Mouse (Mus musculus): Measurements from ENCODE around the gene Sh3pxd2a. TPM values are rescaled to one million over a fixed set of nuclear protein-coding genes. Genes with fewer than 3 reads are reported as not detected.

The Sh3pxd2a gene
- polyA plus RNA-seq, 1 experiment from 2014 or later = 8.8 TPM

GRCm38 (mm10) chr19:47338396-47339164 is 125.6 kb downstream of the Sh3pxd2a start:
- H3K4me2 ChIP-seq (ENCODE audit: low read length) = peak overlapping the region; percentile 48
- H3K9ac ChIP-seq (ENCODE audit: low read length) = no peak overlapping the region
- H3K4me3 ChIP-seq (ENCODE audit: low read depth, low read length) = 0 out of 2 replicates have a peak overlapping the region, but pooled peaks have one; percentile 4
- DNase-seq (ENCODE audit: low spot score) (no peak), ATAC-seq (replicated peaks; ENCODE audit: low FRiP score, low TSS enrichment, low read depth) (no peak)
- no peak overlapping the region for H3K27ac ChIP-seq (ENCODE audit: low read depth)
- H3K36me3 ChIP-seq (ENCODE audit: control insufficient read depth, insufficient read depth, low read length) = no peaks in the 10 kb centered on the region
- no peaks in the 10 kb centered on the region for H3K9me3 ChIP-seq (ENCODE audit: control insufficient read depth, low read length)
- peaks cover 32% of the 10 kb centered on the region for H3K4me1 ChIP-seq (replicated peaks; ENCODE audit: control insufficient read depth, insufficient read depth, low read length)
- 42% methylated on average over 24 of the region's 24 CpGs for WGBS
- peaks cover 5% of the 10 kb centered on the region; the same call in 1 of the 2 replicates for H3K27me3 ChIP-seq (replicated peaks; ENCODE audit: control insufficient read depth, insufficient read depth, low read length)

- no peaks in the 10 kb centered on the region for H3K9me3 ChIP-seq (ENCODE audit: control insufficient read depth, low read length)
- 0 out of 2 replicates have a peak, but pooled peaks cover under 1% of the 10 kb centered on the region for H3K27me3 ChIP-seq (replicated peaks; ENCODE audit: control insufficient read depth, insufficient read depth, low read length)
- H3K4me2 ChIP-seq (ENCODE audit: low read length) = peak overlapping the region; percentile 41
- no peaks in the 10 kb centered on the region for H3K36me3 ChIP-seq (ENCODE audit: control insufficient read depth, insufficient read depth, low read length)
- 28% methylated on average over 12 of the region's 12 CpGs for WGBS
- peaks cover 32% of the 10 kb centered on the region for H3K4me1 ChIP-seq (replicated peaks; ENCODE audit: control insufficient read depth, insufficient read depth, low read length)
- ATAC-seq (replicated peaks; ENCODE audit: low FRiP score, low TSS enrichment, low read depth) (peak; percentile 62), DNase-seq (ENCODE audit: low spot score) (peak; percentile 98)
- H3K9ac ChIP-seq (ENCODE audit: low read length) = 0 out of 2 replicates have a peak overlapping the region, but pooled peaks have one; percentile 13
- H3K27ac ChIP-seq (ENCODE audit: low read depth) = no peak overlapping the region
- no peak overlapping the region for H3K4me3 ChIP-seq (ENCODE audit: low read depth, low read length)
Measured at GRCm38 (mm10) chr19:47337743-47338142, 126.5 kb downstream of the Sh3pxd2a start.

GRCm38 (mm10) chr19:47337191-47337590 is 127.0 kb downstream of the Sh3pxd2a start:
- Histone ChIP-seq H3K4me3 (ENCODE audit: low read depth, low read length) (no peak overlapping the region), H3K9ac (ENCODE audit: low read length) (no peak overlapping the region), H3K4me1 (replicated peaks; ENCODE audit: control insufficient read depth, insufficient read depth, low read length) (peaks cover 33% of the 10 kb centered on the region), H3K9me3 (ENCODE audit: control insufficient read depth, low read length) (no peaks in the 10 kb centered on the region), H3K27me3 (replicated peaks; ENCODE audit: control insufficient read depth, insufficient read depth, low read length) (no peaks in the 10 kb centered on the region), H3K27ac (ENCODE audit: low read depth) (no peak overlapping the region), H3K36me3 (ENCODE audit: control insufficient read depth, insufficient read depth, low read length) (no peaks in the 10 kb centered on the region), H3K4me2 (ENCODE audit: low read length) (no peak overlapping the region)
- DNase-seq (ENCODE audit: low spot score) (no peak), ATAC-seq (replicated peaks; ENCODE audit: low FRiP score, low TSS enrichment, low read depth) (no peak)
- 80% methylated on average over 7 of the region's 7 CpGs for WGBS

- Histone ChIP-seq H3K4me3 (ENCODE audit: low read depth, low read length) (no peak overlapping the region), H3K4me2 (ENCODE audit: low read length) (no peak overlapping the region), H3K9ac (ENCODE audit: low read length) (no peak overlapping the region), H3K4me1 (replicated peaks; ENCODE audit: control insufficient read depth, insufficient read depth, low read length) (peaks cover 45% of the 10 kb centered on the region), H3K27me3 (replicated peaks; ENCODE audit: control insufficient read depth, insufficient read depth, low read length) (no peaks in the 10 kb centered on the region), H3K27ac (ENCODE audit: low read depth) (no peak overlapping the region), H3K9me3 (ENCODE audit: control insufficient read depth, low read length) (no peaks in the 10 kb centered on the region), H3K36me3 (ENCODE audit: control insufficient read depth, insufficient read depth, low read length) (no peaks in the 10 kb centered on the region)
- ATAC-seq (replicated peaks; ENCODE audit: low FRiP score, low TSS enrichment, low read depth) (no peak), DNase-seq (ENCODE audit: low spot score) (no peak)
- 60% methylated on average over 6 of the region's 6 CpGs for WGBS
Measured at GRCm38 (mm10) chr19:47335262-47335661, 128.9 kb downstream of the Sh3pxd2a start.

- H3K9me3 ChIP-seq (ENCODE audit: control insufficient read depth, low read length) = no peaks in the 10 kb centered on the region
- H3K36me3 ChIP-seq (ENCODE audit: control insufficient read depth, insufficient read depth, low read length) = no peaks in the 10 kb centered on the region
- no peak overlapping the region for H3K4me3 ChIP-seq (ENCODE audit: low read depth, low read length)
- ATAC-seq (replicated peaks; ENCODE audit: low FRiP score, low TSS enrichment, low read depth) = no peak
- DNase-seq (ENCODE audit: low spot score) = no peak
- H3K27ac ChIP-seq (ENCODE audit: low read depth) = peak overlapping the region; percentile 17; the same call in 1 of the 2 replicates
- no peak overlapping the region for H3K4me2 ChIP-seq (ENCODE audit: low read length)
- H3K9ac ChIP-seq (ENCODE audit: low read length) = no peak overlapping the region
- peaks cover 49% of the 10 kb centered on the region for H3K4me1 ChIP-seq (replicated peaks; ENCODE audit: control insufficient read depth, insufficient read depth, low read length)
- no peaks in the 10 kb centered on the region for H3K27me3 ChIP-seq (replicated peaks; ENCODE audit: control insufficient read depth, insufficient read depth, low read length)
- 40% methylated on average over 17 of the region's 17 CpGs for WGBS
Measured at GRCm38 (mm10) chr19:47334713-47335112, 129.5 kb downstream of the Sh3pxd2a start.

- WGBS = 3% methylated on average over 10 of the region's 10 CpGs
- DNase-seq (ENCODE audit: low spot score) (peak; percentile 85), ATAC-seq (replicated peaks; ENCODE audit: low FRiP score, low TSS enrichment, low read depth) (peak; percentile 90)
- no peaks in the 10 kb centered on the region for H3K27me3 ChIP-seq (replicated peaks; ENCODE audit: control insufficient read depth, insufficient read depth, low read length)
- peaks cover 60% of the 10 kb centered on the region for H3K4me1 ChIP-seq (replicated peaks; ENCODE audit: control insufficient read depth, insufficient read depth, low read length)
- H3K27ac ChIP-seq (ENCODE audit: low read depth) = peak overlapping the region; percentile 91
- no peaks in the 10 kb centered on the region for H3K36me3 ChIP-seq (ENCODE audit: control insufficient read depth, insufficient read depth, low read length)
- H3K4me3 ChIP-seq (ENCODE audit: low read depth, low read length) = peak overlapping the region; percentile 8; the same call in 1 of the 2 replicates
- H3K4me2 ChIP-seq (ENCODE audit: low read length) = peak overlapping the region; percentile 33
- H3K9me3 ChIP-seq (ENCODE audit: control insufficient read depth, low read length) = no peaks in the 10 kb centered on the region
- H3K9ac ChIP-seq (ENCODE audit: low read length) = 0 out of 2 replicates have a peak overlapping the region, but pooled peaks have one; percentile 25
Measured at GRCm38 (mm10) chr19:47330743-47331227, 133.4 kb downstream of the Sh3pxd2a start.

GRCm38 (mm10) chr19:47329102-47329501 is 135.1 kb downstream of the Sh3pxd2a start:
- peaks cover 51% of the 10 kb centered on the region for H3K4me1 ChIP-seq (replicated peaks; ENCODE audit: control insufficient read depth, insufficient read depth, low read length)
- H3K36me3 ChIP-seq (ENCODE audit: control insufficient read depth, insufficient read depth, low read length) = no peaks in the 10 kb centered on the region
- no peaks in the 10 kb centered on the region for H3K9me3 ChIP-seq (ENCODE audit: control insufficient read depth, low read length)
- no peak overlapping the region for H3K27ac ChIP-seq (ENCODE audit: low read depth)
- H3K4me3 ChIP-seq (ENCODE audit: low read depth, low read length) = no peak overlapping the region
- no peak for DNase-seq (ENCODE audit: low spot score)
- no peak overlapping the region for H3K4me2 ChIP-seq (ENCODE audit: low read length)
- no peak overlapping the region for H3K9ac ChIP-seq (ENCODE audit: low read length)
- ATAC-seq (replicated peaks; ENCODE audit: low FRiP score, low TSS enrichment, low read depth) = no peak
- 88% methylated on average over 1 of the region's 1 CpGs for WGBS
- H3K27me3 ChIP-seq (replicated peaks; ENCODE audit: control insufficient read depth, insufficient read depth, low read length) = no peaks in the 10 kb centered on the region

- ATAC-seq (replicated peaks; ENCODE audit: low FRiP score, low TSS enrichment, low read depth) = peak; percentile 17; the same call in 1 of the 2 replicates
- no peak for DNase-seq (ENCODE audit: low spot score)
- no peak overlapping the region for H3K4me2 ChIP-seq (ENCODE audit: low read length)
- no peak overlapping the region for H3K9ac ChIP-seq (ENCODE audit: low read length)
- WGBS = 13% methylated on average over 11 of the region's 11 CpGs
- no peaks in the 10 kb centered on the region for H3K27me3 ChIP-seq (replicated peaks; ENCODE audit: control insufficient read depth, insufficient read depth, low read length)
- H3K9me3 ChIP-seq (ENCODE audit: control insufficient read depth, low read length) = no peaks in the 10 kb centered on the region
- H3K4me1 ChIP-seq (replicated peaks; ENCODE audit: control insufficient read depth, insufficient read depth, low read length) = peaks cover 47% of the 10 kb centered on the region
- H3K27ac ChIP-seq (ENCODE audit: low read depth) = peak overlapping the region; percentile 71
- no peaks in the 10 kb centered on the region for H3K36me3 ChIP-seq (ENCODE audit: control insufficient read depth, insufficient read depth, low read length)
- H3K4me3 ChIP-seq (ENCODE audit: low read depth, low read length) = no peak overlapping the region
Measured at GRCm38 (mm10) chr19:47327896-47328882, 136.0 kb downstream of the Sh3pxd2a start.

Measured in intestine, embryonic 14.5 days (tissue).